Mouse (Mus musculus) embryonic facial prominence, embryonic 14.5 days (tissue): ENCODE measurements around the gene 4930583I09Rik. TPM values are rescaled to one million over a fixed set of nuclear protein-coding genes. Genes with fewer than 3 reads are reported as not detected.

ENCODE experiments used
- ATAC-seq: fragments of 200-750 bp; cut with Nextera tagmentation; 2 replicates; pipeline ENCODE4 v1.8.0; 2017; ENCODE audit warnings: low read depth, moderate number of reproducible peaks, moderate TSS enrichment
- DNase-seq: peaks from one replicate; pipeline ENCODE4 v3.0.0-alpha.2; 2015; ENCODE audit warnings: low spot score
- H3K27ac ChIP-seq: fragments of 300-500 bp; sonication (generic); replicated peaks from 2 replicates; pipeline ENCODE4 v1.5.1; 2014; ENCODE audit warnings: low read depth, mild to moderate bottlenecking, low read length, moderate library complexity
- H3K27me3 ChIP-seq: fragments of 300-500 bp; sonication (generic); replicated peaks from 2 replicates; pipeline ENCODE4 v1.6.1; 2014; ENCODE audit warnings: low read length; ENCODE audit not compliant: control insufficient read depth, insufficient read depth
- H3K36me3 ChIP-seq: fragments of 300-500 bp; sonication (generic); 2 replicates; pipeline ENCODE4 v1.6.1; 2014; ENCODE audit warnings: low read length, mixed read lengths; ENCODE audit not compliant: control insufficient read depth, insufficient read depth
- H3K4me1 ChIP-seq: fragments of 300-500 bp; sonication (generic); 2 replicates; pipeline ENCODE4 v1.6.1; 2014; ENCODE audit warnings: antibody characterized with exemption, low read length; ENCODE audit not compliant: control insufficient read depth, insufficient read depth
- H3K4me2 ChIP-seq: fragments of 300-500 bp; sonication (generic); 2 replicates; pipeline ENCODE4 v1.6.1; 2014; ENCODE audit warnings: low read depth, mild to moderate bottlenecking, low read length, moderate library complexity, mixed read lengths
- H3K4me3 ChIP-seq: fragments of 300-500 bp; sonication (generic); 2 replicates; pipeline ENCODE4 v1.5.1; 2014; ENCODE audit warnings: low read depth, mild to moderate bottlenecking, low read length
- H3K9ac ChIP-seq: fragments of 300-500 bp; sonication (generic); 2 replicates; pipeline ENCODE4 v1.6.1; 2014; ENCODE audit warnings: low read depth, mild to moderate bottlenecking, low read length, moderate library complexity, mixed read lengths
- H3K9me3 ChIP-seq: fragments of 300-500 bp; sonication (generic); 2 replicates; pipeline ENCODE4 v1.6.1; 2016; ENCODE audit warnings: low read length; ENCODE audit not compliant: control insufficient read depth
- WGBS: fragments of 180-500 bp; shearing (Covaris S2); extraction: QIAGEN DNeasy Blood & Tissue Kit; methylation state at CpG from one replicate; pipeline ENCODE4 v1.1.7; 2014; 5-methylcytosine and 5-hydroxymethylcytosine counted together
- polyA plus RNA-seq: library from polyadenylated mRNA; unstranded; fragments of >200 nt; fragmentation: Nextera tagmentation; extraction: Ambion mirVana; gene quantifications from 2 replicates; pipeline ENCODE4 v1.2.1, GENCODE M21; 2014

Gene 4930583I09Rik
- polyA plus RNA-seq, 1 experiment from 2014 or later: not detected

GRCm38 (mm10) chr17:64836352-64836751, 481 bp upstream of the 4930583I09Rik start:
- 78% methylated on average over 10 of the region's 10 CpGs for WGBS
- Histone ChIP-seq H3K4me2 (no peak overlapping the region), H3K36me3 (no peaks in the 10 kb centered on the region), H3K27me3 (no peaks in the 10 kb centered on the region), H3K9me3 (no peaks in the 10 kb centered on the region), H3K9ac (no peak overlapping the region), H3K4me3 (no peak overlapping the region), H3K27ac (no peak overlapping the region), H3K4me1 (peaks cover 5% of the 10 kb centered on the region)
- ATAC-seq (no peak), DNase-seq (no peak)

GRCm38 (mm10) chr17:64833906-64834490, 1.9 kb downstream of the 4930583I09Rik start:
- Histone ChIP-seq H3K27ac (no peak overlapping the region), H3K9me3 (no peaks in the 10 kb centered on the region), H3K27me3 (no peaks in the 10 kb centered on the region), H3K4me3 (no peak overlapping the region), H3K36me3 (no peaks in the 10 kb centered on the region), H3K4me1 (peaks cover 5% of the 10 kb centered on the region), H3K4me2 (no peak overlapping the region), H3K9ac (no peak overlapping the region)
- 80% methylated on average over 7 of the region's 7 CpGs for WGBS
- ATAC-seq (no peak), DNase-seq (no peak)

GRCm38 (mm10) chr17:64833071-64833470, 2.8 kb downstream of the 4930583I09Rik start:
- Histone ChIP-seq H3K27ac (no peak overlapping the region), H3K36me3 (no peaks in the 10 kb centered on the region), H3K4me3 (no peak overlapping the region), H3K9me3 (no peaks in the 10 kb centered on the region), H3K27me3 (no peaks in the 10 kb centered on the region), H3K4me1 (peaks cover 5% of the 10 kb centered on the region), H3K4me2 (no peak overlapping the region), H3K9ac (no peak overlapping the region)
- 73% methylated on average over 2 of the region's 2 CpGs for WGBS
- no peak for DNase-seq
- no peak for ATAC-seq

GRCm38 (mm10) chr17:64827482-64827881, 8.4 kb downstream of the 4930583I09Rik start:
- no peaks in the 10 kb centered on the region for H3K9me3 ChIP-seq
- no peak overlapping the region for H3K4me2 ChIP-seq
- ATAC-seq (no peak), DNase-seq (no peak)
- H3K27ac ChIP-seq: no peak overlapping the region
- no peak overlapping the region for H3K9ac ChIP-seq
- WGBS: 91% methylated on average over 5 of the region's 5 CpGs
- H3K27me3 ChIP-seq: no peaks in the 10 kb centered on the region
- H3K36me3 ChIP-seq: no peaks in the 10 kb centered on the region
- H3K4me3 ChIP-seq: no peak overlapping the region
- H3K4me1 ChIP-seq: no peaks in the 10 kb centered on the region

- no peaks in the 10 kb centered on the region for H3K27me3 ChIP-seq
- WGBS: 67% methylated on average over 4 of the region's 4 CpGs
- H3K4me3 ChIP-seq: no peak overlapping the region
- no peak overlapping the region for H3K9ac ChIP-seq
- ATAC-seq: no peak
- H3K4me1 ChIP-seq: no peaks in the 10 kb centered on the region
- H3K36me3 ChIP-seq: no peaks in the 10 kb centered on the region
- no peak for DNase-seq
- no peak overlapping the region for H3K27ac ChIP-seq
- no peaks in the 10 kb centered on the region for H3K9me3 ChIP-seq
- no peak overlapping the region for H3K4me2 ChIP-seq
Observed at GRCm38 (mm10) chr17:64826843-64827242, 9.0 kb downstream of the 4930583I09Rik start.

- Histone ChIP-seq H3K4me1 (no peaks in the 10 kb centered on the region), H3K36me3 (no peaks in the 10 kb centered on the region), H3K4me2 (no peak overlapping the region), H3K27me3 (no peaks in the 10 kb centered on the region), H3K4me3 (no peak overlapping the region), H3K9me3 (no peaks in the 10 kb centered on the region), H3K27ac (no peak overlapping the region), H3K9ac (no peak overlapping the region)
- ATAC-seq: no peak
- no peak for DNase-seq
- WGBS: 77% methylated on average over 5 of the region's 5 CpGs
Observed at GRCm38 (mm10) chr17:64822561-64822960, 13.3 kb downstream of the 4930583I09Rik start.

GRCm38 (mm10) chr17:64820841-64821593, 14.9 kb downstream of the 4930583I09Rik start:
- Histone ChIP-seq H3K27ac (no peak overlapping the region), H3K27me3 (no peaks in the 10 kb centered on the region), H3K36me3 (no peaks in the 10 kb centered on the region), H3K9me3 (no peaks in the 10 kb centered on the region), H3K4me1 (no peaks in the 10 kb centered on the region), H3K4me2 (no peak overlapping the region), H3K4me3 (no peak overlapping the region), H3K9ac (no peak overlapping the region)
- no peak for ATAC-seq
- WGBS: 80% methylated on average over 7 of the region's 7 CpGs
- no peak for DNase-seq

GRCm38 (mm10) chr17:64816298-64816697, 19.6 kb downstream of the 4930583I09Rik start:
- no peak for DNase-seq
- Histone ChIP-seq H3K4me1 (no peaks in the 10 kb centered on the region), H3K9me3 (no peaks in the 10 kb centered on the region), H3K27ac (no peak overlapping the region), H3K4me2 (no peak overlapping the region), H3K9ac (no peak overlapping the region), H3K27me3 (no peaks in the 10 kb centered on the region), H3K4me3 (no peak overlapping the region), H3K36me3 (no peaks in the 10 kb centered on the region)
- WGBS: 89% methylated on average over 3 of the region's 3 CpGs
- no peak for ATAC-seq

GRCm38 (mm10) chr17:64815806-64816205, 20.1 kb downstream of the 4930583I09Rik start:
- Histone ChIP-seq H3K4me2 (no peak overlapping the region), H3K4me1 (no peaks in the 10 kb centered on the region), H3K9me3 (no peaks in the 10 kb centered on the region), H3K36me3 (no peaks in the 10 kb centered on the region), H3K27me3 (no peaks in the 10 kb centered on the region), H3K4me3 (no peak overlapping the region), H3K9ac (no peak overlapping the region), H3K27ac (no peak overlapping the region)
- DNase-seq: no peak
- no peak for ATAC-seq
- WGBS: 77% methylated on average over 2 of the region's 2 CpGs
